Mouse (Mus musculus) hindbrain, embryonic 15.5 days (tissue): ENCODE measurements around the gene Ccdc84. TPM values are rescaled to one million over a fixed set of nuclear protein-coding genes. Genes with fewer than 3 reads are reported as not detected.
"Not testable (repeated sequence)": the region's sequence is repeated elsewhere in the genome, so short reads cannot be mapped to it uniquely, and the experiment has no call there.

Experiments used
- ATAC-seq: fragments of 200-750 bp; cut with Nextera tagmentation; 2 replicates; pipeline ENCODE4 v1.8.0; 2017; ENCODE audit warnings: low read depth, moderate number of reproducible peaks, moderate TSS enrichment; ENCODE audit not compliant: low FRiP score
- H3K27ac ChIP-seq: fragments of 300-500 bp; sonication (generic); replicated peaks from 2 replicates; pipeline ENCODE4 v1.5.1; 2015; ENCODE audit warnings: mild to moderate bottlenecking, inconsistent platforms
- H3K27me3 ChIP-seq: fragments of 300-500 bp; sonication (generic); 2 replicates; pipeline ENCODE4 v1.6.1; 2015; ENCODE audit warnings: control low read depth, inconsistent platforms
- H3K36me3 ChIP-seq: fragments of 300-500 bp; sonication (generic); 2 replicates; pipeline ENCODE4 v1.6.1; 2015; ENCODE audit warnings: control low read depth, inconsistent platforms
- H3K4me1 ChIP-seq: fragments of 300-500 bp; sonication (generic); replicated peaks from 2 replicates; pipeline ENCODE4 v1.6.1; 2015; ENCODE audit warnings: control low read depth, inconsistent platforms
- H3K4me2 ChIP-seq: fragments of 300-500 bp; sonication (generic); 2 replicates; pipeline ENCODE4 v1.6.1; 2015; ENCODE audit warnings: moderate library complexity, mild to moderate bottlenecking, inconsistent platforms
- H3K4me3 ChIP-seq: fragments of 300-500 bp; sonication (generic); 2 replicates; pipeline ENCODE4 v1.5.1; 2015; ENCODE audit warnings: mild to moderate bottlenecking, inconsistent platforms
- H3K9ac ChIP-seq: fragments of 300-500 bp; sonication (generic); 2 replicates; pipeline ENCODE4 v1.6.1; 2015; ENCODE audit warnings: inconsistent platforms
- H3K9me3 ChIP-seq: fragments of 300-500 bp; sonication (generic); 2 replicates; pipeline ENCODE4 v1.6.1; 2016; ENCODE audit warnings: control low read depth, inconsistent platforms
- WGBS: fragments of 180-500 bp; shearing (Covaris S2); methylation state at CpG from one replicate; pipeline ENCODE4 v1.1.7; 2015; 5-methylcytosine and 5-hydroxymethylcytosine counted together
- polyA plus RNA-seq: library from polyadenylated mRNA; unstranded; fragments of >200 nt; fragmentation: Nextera tagmentation; extraction: Ambion mirVana; gene quantifications from 2 replicates; pipeline ENCODE4 v1.2.1, GENCODE M21; 2015

Gene Ccdc84
- polyA plus RNA-seq, 1 experiment from 2014 or later: 34.9 TPM

DNA sequence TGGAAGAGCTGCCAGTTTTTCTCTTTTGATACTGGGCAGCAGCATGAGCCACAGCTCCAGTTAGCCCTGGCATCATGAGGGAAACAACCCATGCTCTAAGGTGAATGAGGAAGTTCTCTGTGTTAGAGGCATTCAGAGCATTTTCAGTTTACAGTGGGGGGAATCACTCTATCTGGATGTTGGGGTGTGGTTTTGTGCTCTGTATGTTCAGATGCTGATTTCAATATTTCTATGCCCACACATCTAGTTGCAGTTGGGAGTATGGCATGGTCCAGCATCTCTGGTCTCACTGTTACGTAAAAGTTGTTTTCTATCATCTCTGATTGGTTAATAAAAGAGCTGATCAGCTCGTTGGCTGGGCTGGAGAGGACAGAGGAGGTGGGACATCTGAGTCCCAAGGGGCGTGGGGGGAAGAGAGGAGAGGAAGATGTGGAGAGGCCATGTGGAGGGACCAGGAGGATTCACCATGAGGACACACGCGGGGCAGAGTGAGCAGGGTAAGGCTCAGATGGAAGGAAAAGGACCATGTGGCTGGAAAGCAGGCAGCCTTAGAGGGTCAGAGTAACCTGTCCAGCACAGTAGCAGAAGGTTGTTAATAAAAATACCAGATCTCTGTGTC is 2.0 kb upstream of the Ccdc84 start:
- no peak overlapping the region for H3K4me2 ChIP-seq
- 83% methylated on average over 5 of the region's 5 CpGs for WGBS

DNA sequence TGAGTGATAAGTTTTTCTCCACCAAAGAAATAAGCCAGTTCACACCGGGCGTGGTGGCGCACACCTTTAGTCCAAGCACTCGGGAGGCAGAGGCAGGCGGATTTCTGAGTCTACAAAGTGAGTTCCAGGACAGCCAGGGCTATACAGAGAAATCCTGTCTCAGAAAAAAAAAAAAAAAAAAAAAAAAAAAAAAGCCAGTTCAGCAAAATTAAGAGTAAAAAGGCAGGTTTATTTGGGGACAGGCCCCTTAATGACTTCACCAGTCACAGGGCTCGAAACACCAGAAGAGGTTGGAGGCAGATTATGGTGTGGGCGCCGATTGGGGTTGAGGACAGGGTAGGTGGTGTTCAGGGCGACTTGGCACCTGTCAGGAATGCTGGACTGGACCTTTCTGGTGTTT is 1.4 kb upstream of the Ccdc84 start:
- not testable (repeated sequence) for H3K27ac ChIP-seq, H3K4me2 ChIP-seq, H3K36me3 ChIP-seq, ATAC-seq, H3K9ac ChIP-seq, H3K27me3 ChIP-seq, H3K4me3 ChIP-seq, H3K9me3 ChIP-seq
- peaks cover 17% of the 10 kb centered on the region for H3K4me1 ChIP-seq
- 98% methylated on average over 9 of the region's 9 CpGs for WGBS

More for the DNA sequence above, 2.0 kb upstream of the Ccdc84 start:
- H3K4me1 ChIP-seq: peaks cover 17% of the 10 kb centered on the region
- no peak for ATAC-seq
- H3K9me3 ChIP-seq: no peaks in the 10 kb centered on the region
- H3K9ac ChIP-seq: no peak overlapping the region
- no peaks in the 10 kb centered on the region for H3K36me3 ChIP-seq
- H3K4me3 ChIP-seq: no peak overlapping the region
- H3K27ac ChIP-seq: no peak overlapping the region
- H3K27me3 ChIP-seq: no peaks in the 10 kb centered on the region

- WGBS: under 1% methylated on average over 38 of the region's 38 CpGs
- H3K27me3 ChIP-seq: no peaks in the 10 kb centered on the region
- peaks cover 17% of the 10 kb centered on the region for H3K36me3 ChIP-seq
- ATAC-seq: peak; percentile 93
- H3K4me2 ChIP-seq: peak overlapping the region; percentile 80
- H3K9ac ChIP-seq: peak overlapping the region; percentile 74
- peak overlapping the region; percentile 74 for H3K4me3 ChIP-seq
- peak overlapping the region; percentile 79 for H3K27ac ChIP-seq
- no peaks in the 10 kb centered on the region for H3K9me3 ChIP-seq
- H3K4me1 ChIP-seq: peaks cover 17% of the 10 kb centered on the region
Observed at GRCm38 (mm10) chr9:44417892-44418363, 441 bp downstream of the Ccdc84 start.

DNA sequence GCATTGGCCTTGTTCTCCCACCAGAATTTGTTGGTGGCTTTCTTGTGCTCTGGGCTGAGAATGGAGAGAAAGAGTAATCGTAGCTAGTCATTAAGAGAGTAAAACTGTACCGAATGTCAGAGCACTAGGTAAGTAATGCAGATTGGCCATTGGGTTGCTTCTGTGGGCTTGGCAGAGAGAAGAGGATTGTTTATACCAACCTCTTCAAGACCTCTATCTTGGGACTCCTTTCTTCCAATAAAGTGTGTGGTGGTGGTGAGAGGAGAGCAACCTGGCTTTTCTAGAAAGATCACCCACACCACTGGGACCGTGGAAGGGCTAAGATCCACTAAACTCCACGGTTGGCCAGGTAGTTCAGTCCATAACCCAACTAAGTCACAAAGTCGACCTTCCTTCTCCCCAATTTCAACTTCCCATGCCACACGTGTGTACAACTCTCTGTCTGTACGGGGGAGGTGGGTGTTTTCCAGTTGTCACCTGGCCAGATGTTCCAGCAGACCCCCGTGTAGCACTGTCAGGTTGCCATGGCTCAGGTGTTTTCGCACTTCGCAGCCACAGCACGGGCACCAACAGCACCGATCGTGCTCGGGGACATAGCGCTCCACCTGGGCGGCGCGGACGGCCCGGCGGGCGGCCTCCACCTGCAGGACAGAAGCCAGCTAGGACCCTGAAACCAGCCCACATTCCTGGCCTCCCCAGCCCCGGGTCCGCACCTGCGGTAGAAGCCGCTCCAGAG is 1.0 kb downstream of the Ccdc84 start:
- 8% methylated on average over 26 of the region's 26 CpGs for WGBS
- peaks cover 17% of the 10 kb centered on the region for H3K4me1 ChIP-seq
- peak overlapping the region; percentile 79 for H3K27ac ChIP-seq
- H3K9me3 ChIP-seq: no peaks in the 10 kb centered on the region
- H3K27me3 ChIP-seq: no peaks in the 10 kb centered on the region
- H3K4me3 ChIP-seq: peak overlapping the region; percentile 74
- H3K4me2 ChIP-seq: peak overlapping the region; percentile 80
- H3K36me3 ChIP-seq: peaks cover 23% of the 10 kb centered on the region
- peak overlapping the region; percentile 74 for H3K9ac ChIP-seq
- peak; percentile 74; the same call in 1 of the 2 replicates for ATAC-seq

DNA sequence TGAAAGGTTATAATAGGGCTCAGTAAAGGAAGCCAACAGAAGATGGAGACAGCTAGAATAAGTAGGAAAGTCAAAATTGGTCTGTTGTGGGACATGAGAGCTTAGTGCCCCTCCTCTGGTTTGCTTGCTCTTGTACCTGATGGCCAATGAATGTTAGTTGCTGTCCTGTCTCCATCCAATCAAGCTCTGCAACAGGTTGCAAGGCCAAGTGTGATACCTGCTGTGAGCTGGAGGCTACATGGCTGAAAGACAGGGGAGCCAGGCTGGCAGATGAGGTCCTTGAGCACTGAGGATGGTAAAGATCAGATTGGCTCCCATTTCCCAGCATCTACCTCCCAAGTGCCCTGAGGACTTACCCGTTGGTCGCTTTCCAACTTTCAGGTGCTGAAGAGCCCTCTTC is 5.6 kb downstream of the Ccdc84 start:
- no peak for ATAC-seq
- no peaks in the 10 kb centered on the region for H3K9me3 ChIP-seq
- 92% methylated on average over 2 of the region's 2 CpGs for WGBS
- H3K4me1 ChIP-seq: peaks cover 27% of the 10 kb centered on the region
- H3K9ac ChIP-seq: no peak overlapping the region
- peaks cover 60% of the 10 kb centered on the region for H3K36me3 ChIP-seq
- H3K4me3 ChIP-seq: no peak overlapping the region
- no peaks in the 10 kb centered on the region for H3K27me3 ChIP-seq
- no peak overlapping the region for H3K4me2 ChIP-seq
- H3K27ac ChIP-seq: no peak overlapping the region

- Histone ChIP-seq H3K4me1 (peaks cover 25% of the 10 kb centered on the region), H3K9me3 (no peaks in the 10 kb centered on the region), H3K9ac (no peak overlapping the region), H3K27ac (no peak overlapping the region), H3K4me3 (no peak overlapping the region), H3K36me3 (peaks cover 60% of the 10 kb centered on the region), H3K27me3 (no peaks in the 10 kb centered on the region), H3K4me2 (no peak overlapping the region)
- no peak for ATAC-seq
- 89% methylated on average over 4 of the region's 4 CpGs for WGBS
Observed at GRCm38 (mm10) chr9:44412306-44412705, 6.1 kb downstream of the Ccdc84 start.

DNA sequence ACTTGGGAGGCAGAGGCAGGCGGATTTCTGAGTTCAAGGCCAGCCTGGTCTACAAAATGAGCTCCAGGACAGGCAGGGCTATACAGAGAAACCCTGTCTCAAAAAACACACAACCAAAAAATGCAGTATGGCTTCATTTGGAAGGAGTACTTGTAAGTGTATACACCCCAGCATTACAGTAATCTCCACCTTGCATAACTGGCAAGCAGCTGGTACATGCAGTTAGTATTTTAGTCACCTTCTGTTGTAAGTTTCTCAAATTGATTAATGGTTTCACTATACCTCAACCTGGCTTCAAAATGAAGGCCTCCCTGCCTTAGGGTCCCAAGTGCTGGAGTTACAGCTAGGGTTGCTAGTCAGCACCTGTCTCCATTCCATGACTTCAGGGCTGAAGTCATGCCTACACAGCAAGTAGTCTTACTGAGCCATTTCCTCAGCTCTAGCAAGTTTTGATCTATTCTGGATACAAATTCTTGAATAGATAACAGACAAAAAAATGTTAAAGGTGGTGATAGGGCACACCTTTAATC is 6.7 kb downstream of the Ccdc84 start:
- Histone ChIP-seq H3K9me3 (no peaks in the 10 kb centered on the region), H3K27me3 (no peaks in the 10 kb centered on the region), H3K4me2 (no peak overlapping the region), H3K9ac (no peak overlapping the region), H3K4me3 (no peak overlapping the region), H3K4me1 (peaks cover 20% of the 10 kb centered on the region), H3K27ac (no peak overlapping the region), H3K36me3 (peaks cover 60% of the 10 kb centered on the region)
- ATAC-seq: no peak
- 83% methylated on average over 1 of the region's 1 CpGs for WGBS

DNA sequence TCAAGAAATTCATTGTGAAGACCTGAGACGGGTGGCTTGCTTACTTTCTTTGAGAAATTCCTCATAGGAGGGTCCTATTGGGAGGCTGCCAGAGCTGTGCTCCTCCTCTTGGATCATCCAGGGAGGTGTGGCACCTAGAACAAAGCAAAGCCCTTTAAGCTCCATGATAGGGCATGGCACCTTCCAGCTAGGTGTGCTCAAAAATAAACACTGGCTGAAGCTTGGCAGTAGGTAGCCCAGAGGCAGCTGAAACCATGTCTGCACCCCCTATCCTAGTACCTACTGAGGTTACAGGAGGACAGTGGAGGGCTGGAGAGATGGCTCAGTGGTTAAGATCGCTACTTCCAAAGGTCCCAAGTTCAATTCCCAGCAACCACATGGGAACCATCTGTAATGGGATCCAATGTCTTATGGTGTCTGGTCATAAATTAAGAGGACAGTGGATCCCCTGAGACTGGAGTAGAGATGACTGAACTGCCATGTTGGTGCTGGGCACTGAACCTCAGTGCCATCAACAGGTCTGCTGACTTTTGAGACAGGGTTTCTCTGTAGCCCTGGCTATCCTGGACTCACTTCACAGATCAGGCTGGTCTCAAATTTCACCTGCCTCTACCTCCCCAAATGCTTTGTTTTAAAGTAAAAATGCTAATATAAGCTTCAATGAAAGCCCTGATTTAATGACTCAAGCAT is 7.6 kb downstream of the Ccdc84 start:
- WGBS: 81% methylated on average over 2 of the region's 2 CpGs
- Histone ChIP-seq H3K27me3 (no peaks in the 10 kb centered on the region), H3K27ac (no peak overlapping the region), H3K4me1 (peaks cover 20% of the 10 kb centered on the region), H3K4me2 (no peak overlapping the region), H3K4me3 (no peak overlapping the region), H3K9me3 (no peaks in the 10 kb centered on the region), H3K9ac (no peak overlapping the region), H3K36me3 (peaks cover 60% of the 10 kb centered on the region)
- no peak for ATAC-seq

DNA sequence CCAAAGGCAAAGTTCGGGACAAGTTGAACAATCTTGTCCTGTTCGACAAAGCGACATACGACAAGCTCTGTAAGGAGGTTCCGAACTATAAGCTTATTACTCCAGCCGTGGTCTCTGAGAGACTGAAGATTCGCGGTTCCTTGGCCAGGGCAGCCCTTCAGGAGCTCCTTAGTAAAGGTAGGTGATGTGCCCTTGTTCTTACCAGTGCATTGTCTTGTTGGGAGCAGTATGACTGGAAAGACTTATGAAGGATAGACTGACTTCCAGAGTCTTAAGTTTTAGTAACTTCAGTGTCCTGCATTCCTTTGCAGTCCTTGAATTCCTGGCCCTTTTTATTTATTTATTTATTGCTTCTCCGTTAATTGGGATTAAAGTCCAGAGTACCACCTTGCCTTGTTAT is 9.7 kb downstream of the Ccdc84 start:
- not testable (repeated sequence) for H3K27me3 ChIP-seq, H3K9ac ChIP-seq, H3K9me3 ChIP-seq, H3K27ac ChIP-seq, ATAC-seq
- H3K36me3 ChIP-seq: peaks cover 67% of the 10 kb centered on the region
- H3K4me2 ChIP-seq: peak overlapping the region; percentile 78
- H3K4me1 ChIP-seq: peaks cover 34% of the 10 kb centered on the region
- peak overlapping the region; percentile 90 for H3K4me3 ChIP-seq
- 85% methylated on average over 9 of the region's 9 CpGs for WGBS

DNA sequence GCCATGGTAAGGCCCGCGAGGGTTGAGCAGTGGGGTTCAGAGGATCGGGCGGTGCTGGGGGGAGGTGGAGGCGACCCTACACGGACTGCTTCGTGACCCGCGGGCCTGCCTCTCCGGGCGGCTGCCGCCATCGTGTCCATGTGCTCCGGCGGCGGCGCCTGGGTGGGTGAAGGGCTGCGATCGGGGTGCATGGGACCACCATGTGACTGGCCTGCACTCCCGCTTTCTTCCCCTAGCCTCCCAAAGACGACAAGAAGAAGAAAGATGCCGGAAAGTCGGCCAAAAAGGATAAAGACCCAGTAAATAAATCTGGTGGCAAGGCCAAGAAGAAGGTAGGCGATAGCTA is 10.6 kb downstream of the Ccdc84 start:
- no peak for ATAC-seq
- H3K27me3 ChIP-seq: no peaks in the 10 kb centered on the region
- peaks cover 67% of the 10 kb centered on the region for H3K36me3 ChIP-seq
- H3K9ac ChIP-seq: peak overlapping the region; percentile 58
- peak overlapping the region; percentile 96 for H3K27ac ChIP-seq
- peak overlapping the region; percentile 90 for H3K4me3 ChIP-seq
- H3K4me2 ChIP-seq: peak overlapping the region; percentile 78
- peaks cover 34% of the 10 kb centered on the region for H3K4me1 ChIP-seq
- WGBS: under 1% methylated on average over 24 of the region's 24 CpGs
- no peaks in the 10 kb centered on the region for H3K9me3 ChIP-seq

DNA sequence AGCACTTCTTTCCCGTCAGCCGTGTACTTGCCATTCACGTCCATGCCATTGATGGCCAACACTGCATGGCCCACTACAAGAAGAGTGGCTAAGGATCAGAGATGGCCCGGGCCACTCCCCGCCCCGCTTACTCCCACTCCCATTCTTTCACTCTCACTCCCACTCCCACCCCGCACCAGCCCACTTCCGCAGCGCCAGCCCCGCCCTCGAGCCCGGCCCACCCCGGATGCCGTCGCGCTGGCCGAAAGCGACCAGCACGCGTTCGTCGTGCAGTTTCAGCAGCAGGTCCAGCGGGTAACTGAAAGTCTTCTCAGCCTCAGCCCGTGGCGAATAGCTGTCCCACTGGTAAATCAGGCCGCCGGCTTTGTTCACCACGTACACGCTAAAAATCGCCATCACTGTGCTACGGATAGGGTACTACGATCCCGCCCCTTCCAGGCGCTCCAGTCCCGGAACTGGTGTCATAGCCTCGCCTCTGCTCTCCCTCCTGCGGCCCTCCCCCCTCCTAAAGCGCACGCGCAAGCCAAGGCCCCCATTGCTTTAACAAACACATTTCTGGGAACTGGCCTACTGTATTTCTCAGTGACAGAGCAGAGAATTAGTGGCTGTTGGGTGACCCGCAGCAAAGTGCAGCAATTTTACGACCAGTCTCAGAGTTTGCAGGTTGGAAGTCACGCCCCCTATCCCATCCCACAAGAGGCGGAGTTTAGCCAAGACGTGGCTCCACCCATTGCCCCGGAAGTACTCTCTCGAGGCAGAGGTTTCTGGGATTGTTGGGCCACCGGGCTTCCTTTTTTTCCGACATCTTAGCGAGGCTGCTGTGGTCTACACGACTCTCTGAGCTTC is 11.2 kb downstream of the Ccdc84 start, which contains the start of the genes Rps25 and Trappc4:
Rps25 (plus strand) TSS at position 234 of the 846 bp plus-strand sequence.
Trappc4 (minus strand) TSS at position 695 of the 846 bp plus-strand sequence.
- Histone ChIP-seq H3K9ac (peak within 1 kb of the TSS; percentile 58), H3K4me2 (peak within 1 kb of the TSS; percentile 78), H3K4me1 (peaks cover 34% of the 10 kb centered on the region), H3K9me3 (no peaks in the 10 kb centered on the region), H3K27ac (peak within 1 kb of the TSS; percentile 96), H3K4me3 (peak within 1 kb of the TSS; percentile 90), H3K36me3 (peaks cover 67% of the 10 kb centered on the region), H3K27me3 (no peaks in the 10 kb centered on the region)
- under 1% methylated on average over 51 of the region's 51 CpGs for WGBS
- peak; percentile 97 for ATAC-seq
